Mouse (Mus musculus) bone marrow, adult 2 months (tissue): ENCODE results near the gene Scd2. TPM values are rescaled to one million over a fixed set of nuclear protein-coding genes. Genes with fewer than 3 reads are reported as not detected.

Source experiments
- H3K27ac ChIP-seq: fragments of 200-500 bp; 2 replicates; pipeline ENCODE4 v1.5.1; 2012; ENCODE audit warnings: low read depth, mild to moderate bottlenecking, control low read depth, inconsistent platforms, low read length; ENCODE audit not compliant: control insufficient read depth, poor library complexity, insufficient read depth
- H3K4me1 ChIP-seq: fragments of 200-500 bp; 2 replicates; pipeline ENCODE4 v1.6.1; 2011; ENCODE audit warnings: low read length; ENCODE audit not compliant: control insufficient read depth, insufficient read depth
- H3K4me3 ChIP-seq: fragments of 200-500 bp; replicated peaks from 2 replicates; pipeline ENCODE3; 2011; ENCODE audit warnings: mild to moderate bottlenecking, low read depth, low read length, control low read depth; ENCODE audit not compliant: control insufficient read depth
- CTCF ChIP-seq: fragments of 200-500 bp; IDR thresholded peaks from 2 replicates; pipeline ENCODE4 v1.5.1; 2011; ENCODE audit warnings: low read length, control low read depth; ENCODE audit not compliant: control insufficient read depth, insufficient read depth
- POLR2A ChIP-seq: fragments of 200-500 bp; IDR thresholded peaks from 2 replicates; pipeline ENCODE4 v1.6.1; 2011; ENCODE audit warnings: low read depth, mild to moderate bottlenecking, control low read depth, low read length, borderline replicate concordance; ENCODE audit not compliant: control insufficient read depth
- WGBS: fragments of 180-500 bp; shearing (Covaris S2); methylation state at CpG from one replicate; pipeline ENCODE4 v1.1.7; 2018; 5-methylcytosine and 5-hydroxymethylcytosine counted together
- polyA plus RNA-seq: library from polyadenylated mRNA; stranded (reverse); fragments of >200 nt; gene quantifications from 2 replicates; pipeline ENCODE4 v1.2.4, GENCODE M21; 2011; ENCODE audit warnings: low replicate concordance; ENCODE audit not compliant: missing spikeins, insufficient read depth, insufficient read length

Gene Scd2
- polyA plus RNA-seq, 1 experiment, result 19.7 TPM

- Histone ChIP-seq H3K4me3 (no peak overlapping the region), H3K4me1 (peaks cover 9% of the 10 kb centered on the region), H3K27ac (no peak overlapping the region)
- whole genome bisulfite sequencing, result 63% methylated on average over 2 of the region's 2 CpGs
- TF ChIP-seq CTCF, result no peak
- TF ChIP-seq POLR2A, result no peak
Observed at GRCm38 (mm10) chr19:44286109-44286508, 7.4 kb upstream of the Scd2 start.

- H3K4me1 ChIP-seq, result peaks cover 5% of the 10 kb centered on the region
- 72% methylated on average over 11 of the region's 11 CpGs for WGBS
- H3K27ac ChIP-seq, result no peak overlapping the region
- TF ChIP-seq CTCF (no peak), POLR2A (no peak)
- no peak overlapping the region for H3K4me3 ChIP-seq
Observed at GRCm38 (mm10) chr19:44287415-44288110, 5.9 kb upstream of the Scd2 start.

GRCm38 (mm10) chr19:44292083-44292482, 1.4 kb upstream of the Scd2 start:
- TF ChIP-seq CTCF (no peak), POLR2A (no peak)
- H3K4me1 ChIP-seq, result peaks cover 2% of the 10 kb centered on the region; the same call in 1 of the 2 replicates
- no peak overlapping the region for H3K4me3 ChIP-seq
- WGBS, result 93% methylated on average over 2 of the region's 2 CpGs
- no peak overlapping the region for H3K27ac ChIP-seq

DNA sequence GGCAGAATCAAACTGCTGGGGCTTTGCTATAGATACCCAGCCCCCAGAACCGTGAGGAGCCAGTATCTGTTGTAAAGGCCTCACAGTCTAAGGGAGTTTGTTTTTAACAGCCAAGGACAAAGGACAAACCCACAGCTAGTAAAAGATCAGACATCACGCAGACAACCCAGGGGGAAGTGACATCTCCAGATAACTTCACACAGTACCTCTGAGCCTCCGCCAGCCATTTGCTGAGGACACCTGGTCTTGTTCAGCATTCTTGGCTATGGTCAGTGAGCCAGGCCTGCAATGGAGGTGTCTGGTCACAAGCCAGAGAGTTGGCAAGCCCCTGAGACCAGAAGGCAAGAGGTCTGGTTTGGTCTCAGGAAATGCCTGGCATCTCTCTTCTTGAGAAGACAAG, 991 bp upstream of the Scd2 start:
- TF ChIP-seq CTCF (no peak), POLR2A (no peak)
- no peak overlapping the region for H3K27ac ChIP-seq
- H3K4me1 ChIP-seq, result peaks cover 2% of the 10 kb centered on the region; the same call in 1 of the 2 replicates
- no peak overlapping the region for H3K4me3 ChIP-seq
- 51% methylated on average over 3 of the region's 3 CpGs for WGBS

DNA sequence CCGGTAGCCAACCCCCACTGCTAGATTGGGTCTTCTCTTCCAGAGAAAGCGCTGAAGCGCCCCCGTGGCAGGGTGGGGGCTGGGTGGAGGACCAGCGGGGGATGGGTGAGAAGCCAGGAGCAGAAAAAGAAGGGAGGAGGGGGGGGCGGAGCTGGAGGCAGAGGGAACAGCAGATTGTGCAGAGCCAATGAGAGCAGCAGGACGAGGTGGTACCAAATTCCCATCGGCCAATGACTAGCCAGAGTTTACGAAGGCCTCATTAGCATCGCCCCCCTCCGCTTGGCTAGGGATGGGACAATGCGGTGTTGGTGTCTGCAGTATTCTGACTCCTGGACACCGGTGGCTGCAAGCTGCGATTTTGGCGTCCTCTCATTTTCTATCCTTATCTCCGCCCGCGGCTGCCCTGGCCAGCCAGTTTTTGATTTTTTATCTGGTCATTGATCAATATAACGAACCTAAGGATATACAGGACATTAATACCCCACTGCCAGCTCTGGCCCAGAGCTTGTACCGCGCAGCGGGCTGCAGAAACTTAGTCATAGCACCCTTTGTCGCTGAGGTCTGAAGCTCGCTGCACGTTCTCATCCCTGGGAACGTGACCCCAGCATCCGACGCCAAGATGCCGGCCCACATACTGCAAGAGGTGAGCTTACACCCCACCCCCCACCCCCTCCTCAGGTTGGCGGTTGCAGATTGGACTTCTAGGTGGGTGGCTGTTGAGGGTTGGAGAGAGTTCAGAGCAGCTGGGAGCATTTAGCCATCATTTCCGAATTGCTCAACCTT, 486 bp downstream of the Scd2 start:
- under 1% methylated on average over 30 of the region's 31 CpGs for WGBS
- TF ChIP-seq CTCF (no peak), POLR2A (peak; percentile 61)
- Histone ChIP-seq H3K27ac (peak overlapping the region; percentile 52), H3K4me3 (peak overlapping the region; percentile 66), H3K4me1 (peaks cover 2% of the 10 kb centered on the region; the same call in 1 of the 2 replicates)

GRCm38 (mm10) chr19:44294588-44295041, 1.1 kb downstream of the Scd2 start:
- under 1% methylated on average over 14 of the region's 14 CpGs for WGBS
- Histone ChIP-seq H3K27ac (no peak overlapping the region), H3K4me1 (peaks cover 2% of the 10 kb centered on the region; the same call in 1 of the 2 replicates), H3K4me3 (peak overlapping the region; percentile 66)
- TF ChIP-seq CTCF, result peak; percentile 97
- TF ChIP-seq POLR2A, result no peak

DNA sequence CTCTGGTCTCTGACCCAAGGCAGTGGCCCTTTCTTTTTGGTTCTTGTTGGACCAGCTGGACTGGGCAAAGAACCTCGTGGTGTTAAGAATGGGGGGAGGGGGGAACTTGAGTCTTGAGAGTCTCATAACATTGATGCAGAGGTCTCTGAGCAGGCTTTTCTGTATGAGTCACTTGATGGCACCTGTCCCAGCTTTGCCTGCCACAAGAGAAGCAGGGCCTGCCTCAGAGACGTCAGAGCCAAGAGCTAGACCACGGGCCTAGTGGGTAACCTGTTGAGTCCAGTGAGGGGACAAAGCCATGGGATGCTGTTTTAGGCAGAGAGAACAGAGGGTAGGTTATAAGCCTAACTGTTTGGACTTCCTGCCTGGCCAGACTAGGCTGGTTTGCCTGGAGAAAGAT, 1.8 kb downstream of the Scd2 start:
- H3K27ac ChIP-seq, result no peak overlapping the region
- WGBS, result 4% methylated on average over 3 of the region's 3 CpGs
- peak overlapping the region; percentile 23 for H3K4me3 ChIP-seq
- no peak for TF ChIP-seq POLR2A
- TF ChIP-seq CTCF, result no peak
- peaks cover 2% of the 10 kb centered on the region; the same call in 1 of the 2 replicates for H3K4me1 ChIP-seq

DNA sequence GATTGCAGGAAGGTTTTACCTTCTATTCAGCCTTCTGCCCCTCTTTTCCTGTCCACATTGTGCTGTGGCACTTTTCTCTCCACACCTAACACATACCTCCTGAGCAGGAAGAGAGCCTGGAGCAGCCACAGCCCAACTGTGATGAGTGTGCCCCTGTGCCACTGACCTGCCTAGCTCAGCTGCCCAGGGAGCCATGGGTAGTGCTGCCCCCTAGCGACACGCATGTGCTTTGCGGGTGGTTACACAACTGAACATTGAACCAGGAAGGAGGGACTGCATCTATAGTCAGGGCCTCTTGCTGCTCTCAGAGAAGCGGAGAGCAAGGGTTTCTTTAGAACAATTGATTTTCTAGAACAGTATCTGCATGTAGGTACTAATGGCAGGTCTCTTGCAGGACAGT, 2.3 kb downstream of the Scd2 start:
- Histone ChIP-seq H3K4me1 (peaks cover 2% of the 10 kb centered on the region; the same call in 1 of the 2 replicates), H3K27ac (no peak overlapping the region), H3K4me3 (no peak overlapping the region)
- 2% methylated on average over 4 of the region's 4 CpGs for WGBS
- TF ChIP-seq CTCF (peak; percentile 100), POLR2A (no peak)
